Mouse (Mus musculus): ENCODE data around the gene D330020A13Rik. TPM values are rescaled to one million over a fixed set of nuclear protein-coding genes. Genes with fewer than 3 reads are reported as not detected.
"Not testable (repeated sequence)": the region's sequence is repeated elsewhere in the genome, so short reads cannot be mapped to it uniquely, and the experiment has no call there.

D330020A13Rik gene
- total RNA-seq, 2 experiments from 2014 or later = 0.32 TPM; not detected in 1

DNA sequence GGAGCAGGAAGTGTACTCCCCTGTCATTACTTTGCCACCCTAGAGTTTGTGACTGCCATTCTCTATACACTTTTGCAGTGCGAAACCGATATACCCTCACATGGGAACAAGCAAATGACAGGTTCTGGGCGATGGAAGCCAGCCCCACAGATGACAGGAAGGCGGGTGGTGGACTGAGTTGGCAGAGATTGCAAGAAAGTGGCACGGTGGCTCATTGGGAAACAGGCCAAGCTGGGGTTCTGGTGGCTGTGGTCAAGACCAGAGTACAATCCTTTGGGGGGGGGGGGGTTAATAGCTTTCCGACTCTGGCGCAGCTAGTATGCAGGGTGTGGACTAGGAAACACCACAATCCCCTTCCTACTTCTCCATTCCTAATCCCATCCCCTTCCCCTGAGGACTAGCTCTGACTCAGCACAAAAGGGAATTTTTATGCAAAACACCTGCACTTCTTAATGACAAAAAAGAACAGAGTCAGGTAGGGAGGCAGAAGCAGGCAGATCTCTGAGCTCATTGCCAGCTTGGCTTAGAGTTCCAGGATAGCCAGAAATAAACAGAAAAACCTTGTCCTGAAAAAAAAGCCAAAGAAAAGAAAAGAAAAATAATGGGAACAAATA, 2.7 kb upstream of the D330020A13Rik start:
- intact Hi-C loops (cut with DNase I) = no loop called here
- no peak for DNase-seq (ENCODE audit: low spot score in 2 of 2)

DNA sequence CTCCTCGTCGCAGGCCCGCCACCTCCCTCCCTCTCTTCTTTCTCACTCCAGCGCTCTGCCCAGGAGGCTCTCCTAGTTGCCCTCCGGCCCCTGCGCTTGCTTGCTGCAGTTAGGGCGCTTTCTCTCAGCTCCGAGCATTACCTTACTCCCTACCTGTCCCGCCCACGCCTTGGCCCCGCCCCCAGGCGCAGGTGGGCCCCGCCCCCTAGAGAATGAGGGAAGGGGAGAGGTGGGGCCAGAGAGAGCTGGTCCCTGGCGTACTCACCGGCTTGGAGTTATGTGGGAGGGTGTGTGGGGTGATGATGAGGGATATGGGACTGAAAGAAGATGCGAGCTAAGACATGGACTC, 595 bp downstream of the D330020A13Rik start:
- peak; percentile 9 to 27 for DNase-seq (ENCODE audit: low spot score in 2 of 2)
- intact Hi-C loops (cut with DNase I) = no loop called here

DNA sequence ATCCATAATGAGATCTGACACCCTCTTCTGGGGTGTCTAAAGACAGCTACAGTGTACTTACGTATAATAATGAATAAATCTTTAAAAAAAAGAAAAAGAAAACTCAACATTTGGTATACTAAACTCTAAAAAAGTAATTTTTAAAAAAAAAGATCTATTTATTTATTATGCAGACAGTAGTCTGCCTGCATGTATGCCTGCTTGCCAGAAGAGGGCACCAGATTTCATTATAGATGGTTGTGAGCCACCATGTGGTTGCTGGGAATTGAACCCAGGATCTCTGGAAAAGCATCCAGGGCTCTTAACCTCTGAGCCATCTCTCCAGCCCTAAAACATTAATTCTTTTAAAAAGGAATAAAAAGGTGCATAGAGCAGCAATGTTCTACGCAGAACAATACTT, 2.4 kb downstream of the D330020A13Rik start:
- intact Hi-C loops (cut with DNase I); DNase-seq (ENCODE audit: low spot score in 2 of 2): not testable (repeated sequence)

DNA sequence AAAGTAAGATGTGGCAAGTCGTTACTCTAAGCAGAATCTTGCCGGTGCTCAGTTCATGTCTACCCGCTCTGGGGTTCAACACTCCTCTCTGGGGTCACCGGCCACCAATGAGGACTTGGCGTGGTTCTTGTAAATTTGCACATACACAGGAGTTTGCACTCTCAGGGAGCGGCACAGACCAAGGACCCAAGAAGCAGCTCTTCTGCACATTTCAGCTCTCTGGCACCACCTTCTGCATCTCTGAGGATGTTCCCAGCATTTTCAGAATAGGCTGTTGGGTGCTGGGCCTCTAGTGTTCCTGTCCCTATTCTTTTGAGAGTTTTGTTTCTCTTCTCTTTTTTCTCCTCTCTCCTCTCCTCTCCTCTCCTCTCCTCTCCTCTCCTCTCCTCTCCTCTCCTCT, 7.0 kb downstream of the D330020A13Rik start:
- peak; percentile 39 to 71 for DNase-seq (ENCODE audit: low spot score in 2 of 2)
- intact Hi-C loops (cut with DNase I) = loop anchor here (1.0 to 10.0 kb wide), 2 partner anchors 79 to 296 kb away; no protein-coding TSS in a partner anchor

DNA sequence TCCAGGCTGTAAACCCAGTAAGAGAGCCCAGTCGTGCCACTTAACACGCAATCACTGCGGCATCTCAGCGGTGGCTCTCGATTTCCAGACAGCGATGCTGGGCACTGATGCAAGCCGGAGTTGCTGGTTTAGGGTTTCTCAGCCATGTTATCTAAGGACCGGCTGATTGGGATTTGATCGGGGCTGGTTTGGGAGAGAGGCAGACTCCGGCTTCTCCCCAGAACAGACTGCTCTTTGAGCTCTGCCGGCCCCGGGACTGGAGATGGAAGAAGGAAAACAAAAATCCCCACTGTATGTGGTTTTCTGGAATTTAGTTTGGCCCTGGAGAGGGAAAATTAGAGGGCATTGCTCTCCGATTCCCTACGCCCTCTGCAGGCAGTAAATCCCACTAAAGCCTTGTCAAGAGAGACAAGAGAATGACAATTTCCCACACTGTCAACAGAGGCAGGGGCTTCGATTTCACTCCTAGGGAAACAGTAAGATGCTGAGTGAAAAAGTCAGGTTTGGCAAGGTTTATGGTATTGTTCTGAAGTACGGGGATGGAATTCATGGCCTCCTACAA, 8.7 kb downstream of the D330020A13Rik start:
- DNase-seq (ENCODE audit: low spot score in 2 of 2) = no peak
- intact Hi-C loops (cut with DNase I) = loop anchor here (10.0 kb wide), 1 partner anchor 298 kb away; no protein-coding TSS in a partner anchor

DNA sequence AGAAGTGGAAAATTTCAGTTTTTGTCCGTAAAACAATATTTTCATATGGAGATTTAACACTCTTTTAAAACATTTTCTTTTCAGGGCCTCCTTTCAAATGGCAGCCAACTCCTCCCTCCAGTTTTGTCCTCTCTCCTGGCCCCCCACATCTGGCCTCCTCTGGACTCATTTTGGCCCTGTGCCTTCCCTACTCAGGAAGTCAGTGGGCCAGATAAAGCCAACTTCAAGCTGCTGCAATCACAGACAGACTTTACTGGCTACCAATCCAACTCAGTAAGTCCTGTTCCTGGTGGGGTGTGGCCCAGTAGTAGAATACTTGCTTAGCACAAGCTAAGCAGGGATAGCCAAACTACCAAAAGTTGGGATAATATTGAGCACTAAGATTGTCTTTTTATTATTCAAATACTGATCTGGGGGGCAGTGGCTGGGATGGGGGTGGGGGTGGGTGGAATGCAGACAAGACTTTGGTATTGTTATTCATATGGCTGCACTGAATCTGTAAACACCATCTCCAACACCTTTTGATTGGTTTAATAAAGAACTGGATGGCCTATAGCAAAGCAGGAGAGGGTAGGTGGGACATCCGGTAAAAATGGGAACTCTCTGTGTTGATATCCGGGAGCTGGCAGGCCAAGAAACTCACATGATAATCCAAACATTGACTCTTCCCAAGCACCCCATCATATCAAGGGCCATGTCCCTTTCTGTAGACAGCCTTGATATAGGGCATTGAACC, 12.9 kb downstream of the D330020A13Rik start:
- intact Hi-C loops (cut with DNase I) = loop anchor here (10.0 kb wide), 1 partner anchor 302 kb away; no protein-coding TSS in a partner anchor
- DNase-seq (ENCODE audit: low spot score in 2 of 2) = no peak

DNA sequence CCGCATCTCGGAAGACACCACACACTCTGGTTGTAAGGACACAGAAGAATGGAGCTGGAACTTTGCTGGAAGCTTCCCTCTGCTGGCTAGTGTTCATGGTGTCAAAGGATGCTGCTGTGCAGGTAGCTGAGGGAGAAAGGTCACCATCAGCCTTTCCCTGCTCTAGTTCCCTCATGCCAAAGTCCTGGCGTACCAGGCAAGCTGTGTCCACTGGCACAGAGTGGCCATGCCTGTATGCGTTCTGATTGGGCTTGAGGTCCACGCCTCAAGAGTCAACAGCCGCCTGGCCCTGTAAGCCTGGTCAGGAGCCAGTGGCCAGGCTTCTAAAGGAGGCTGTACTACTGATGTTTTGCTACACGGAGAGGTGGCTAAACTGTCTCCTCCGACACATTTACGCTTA, 15.2 kb downstream of the D330020A13Rik start:
- no peak for DNase-seq (ENCODE audit: low spot score in 2 of 2)
- intact Hi-C loops (cut with DNase I) = loop anchor here (10.0 kb wide), 1 partner anchor 305 kb away; no protein-coding TSS in a partner anchor

GRCm38 (mm10) chr6:120309787-120310186, 15.6 kb downstream of the D330020A13Rik start:
- intact Hi-C loops (cut with DNase I) = loop anchor here (10.0 kb wide), 1 partner anchor 305 kb away; no protein-coding TSS in a partner anchor
- no peak for DNase-seq (ENCODE audit: low spot score in 2 of 2)

- no peak for DNase-seq (ENCODE audit: low spot score in 2 of 2)
- intact Hi-C loops (cut with DNase I) = no loop called here
Observed at GRCm38 (mm10) chr6:120312443-120312842, 18.3 kb downstream of the D330020A13Rik start.

- intact Hi-C loops (cut with DNase I) = no loop called here
- no peak for DNase-seq (ENCODE audit: low spot score in 2 of 2)
Observed at GRCm38 (mm10) chr6:120318303-120318940, 24.3 kb downstream of the D330020A13Rik start.

DNA sequence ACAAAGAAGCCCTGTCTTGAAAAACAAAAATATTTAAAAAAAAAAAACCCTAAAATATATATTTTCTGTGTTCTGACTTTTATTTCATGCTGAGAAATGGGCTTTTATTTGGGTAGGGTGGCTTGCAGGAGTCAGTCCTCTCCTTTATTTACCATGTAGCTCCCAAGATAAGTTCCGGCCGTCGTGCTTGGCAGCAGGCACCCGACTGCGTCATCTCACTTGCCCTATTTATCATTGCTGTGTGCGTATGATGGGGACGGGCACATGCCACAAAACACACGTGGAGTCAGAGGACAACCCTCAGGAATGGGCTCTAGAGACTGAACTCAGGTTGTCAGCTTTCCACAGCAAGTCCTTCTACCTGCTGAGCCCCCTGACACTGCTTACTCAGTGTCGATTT, 25.0 kb downstream of the D330020A13Rik start:
- DNase-seq (ENCODE audit: low spot score in 2 of 2) = no peak
- intact Hi-C loops (cut with DNase I) = no loop called here

DNA sequence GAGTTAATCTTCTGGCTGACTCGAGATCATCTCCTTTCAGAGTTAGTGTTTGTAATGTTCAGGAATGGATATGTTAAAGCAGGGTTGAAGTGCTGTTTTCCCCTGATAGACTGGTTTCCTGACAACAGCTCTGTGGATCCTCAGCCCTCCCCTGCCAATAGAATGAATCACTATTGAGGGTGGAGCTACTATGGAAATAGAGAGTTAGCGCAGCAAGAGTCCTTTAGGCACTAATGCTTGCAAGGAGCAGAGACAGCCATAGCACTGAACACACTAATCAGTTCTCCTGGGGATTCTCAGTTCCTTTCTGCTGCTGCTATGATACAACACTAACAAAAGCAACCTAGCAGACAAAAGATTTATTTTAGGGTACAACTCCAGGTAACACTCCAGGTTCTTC, 26.2 kb downstream of the D330020A13Rik start:
- DNase-seq (ENCODE audit: low spot score in 2 of 2) = no peak
- intact Hi-C loops (cut with DNase I) = no loop called here

DNA sequence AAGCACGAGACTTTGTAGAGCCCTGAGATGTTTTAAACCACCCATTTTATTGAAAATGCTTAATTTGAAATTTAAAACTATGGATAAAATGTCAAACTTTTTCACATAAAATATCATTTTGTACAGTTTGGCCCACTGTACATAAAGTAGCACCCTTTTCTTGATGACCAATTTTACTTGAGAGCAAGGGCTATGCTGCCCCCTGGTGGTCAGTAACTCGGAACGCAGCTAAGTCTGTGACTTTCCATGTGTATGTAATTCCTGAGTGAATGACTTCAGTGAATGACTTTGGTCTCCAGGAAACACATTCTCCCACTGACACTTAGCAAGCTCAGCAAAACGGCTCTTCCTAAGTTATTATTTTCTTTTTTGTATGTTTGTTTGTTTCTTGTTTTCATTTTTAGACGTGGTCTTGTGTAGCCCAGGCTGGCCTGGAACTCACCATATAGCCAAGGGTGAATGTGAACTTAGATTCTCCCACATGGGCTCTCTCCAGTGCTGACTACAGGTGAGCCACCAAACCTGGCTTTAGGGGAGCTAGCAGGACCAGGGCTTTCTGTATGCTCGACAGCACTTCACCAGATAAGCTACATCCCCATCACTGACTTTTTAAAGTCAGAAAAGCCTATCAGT, 30.2 kb downstream of the D330020A13Rik start:
- DNase-seq (ENCODE audit: low spot score in 2 of 2) = peak; percentile 78 to 80
- intact Hi-C loops (cut with DNase I) = no loop called here

- intact Hi-C loops (cut with DNase I) = no loop called here
- no peak for DNase-seq (ENCODE audit: low spot score in 2 of 2)
Observed at GRCm38 (mm10) chr6:120332351-120332750, 38.2 kb downstream of the D330020A13Rik start.

GRCm38 (mm10) chr6:120343992-120344391, 49.8 kb downstream of the D330020A13Rik start:
- peak in 1 of 2 experiments; percentile 14 for DNase-seq (ENCODE audit: low spot score in 2 of 2)
- intact Hi-C loops (cut with DNase I) = no loop called here

Other genes with a start within 250 kb of the D330020A13Rik start
- gene Ninj2, start 201.0 kb upstream of the D330020A13Rik start, total RNA-seq (2021) = 1 to 10 TPM; 1.2 to 1.8 TPM
- 1 to 10 TPM in 1 of 2 experiments, under 1 TPM in 1; 0.55 to 1.3 TPM for gene B4galnt3, start 195 bp downstream of the D330020A13Rik start, total RNA-seq (2021)
- gene Kdm5a, start 69.8 kb downstream of the D330020A13Rik start, total RNA-seq (2021) = 10 to 100 TPM; 40.3 to 42.1 TPM
- gene Ccdc77, start 70.0 kb downstream of the D330020A13Rik start, total RNA-seq (2021) = 1 to 10 TPM; 4.1 to 4.7 TPM
- 10 to 100 TPM; 12.1 to 17.0 TPM for gene Il17ra, start 168.9 kb downstream of the D330020A13Rik start, total RNA-seq (2021)
- gene Tmem121b, start 199.4 kb downstream of the D330020A13Rik start, total RNA-seq (2021) = 10 to 100 TPM; 65.3 to 78.4 TPM
- 10 to 100 TPM; 33.0 to 37.0 TPM for gene Hdhd5, start 237.0 kb downstream of the D330020A13Rik start, total RNA-seq (2021)